Mouse (Mus musculus): ENCODE measurements around the gene Mgat2.
"Not testable (repeated sequence)": the region's sequence is repeated elsewhere in the genome, so short reads cannot be mapped to it uniquely, and the experiment has no call there.

Gene Mgat2

GRCm38 (mm10) chr12:69183583-69184308 lies at the start of gene Mgat2, which contains the start of gene Rpl36al:
TSS of gene Mgat2 (plus strand) at chr12:69184157.
TSS of gene Rpl36al (minus strand) at chr12:69184083.
- peak; percentile 100 for DNase-seq (ENCODE audit: low read depth)

DNA sequence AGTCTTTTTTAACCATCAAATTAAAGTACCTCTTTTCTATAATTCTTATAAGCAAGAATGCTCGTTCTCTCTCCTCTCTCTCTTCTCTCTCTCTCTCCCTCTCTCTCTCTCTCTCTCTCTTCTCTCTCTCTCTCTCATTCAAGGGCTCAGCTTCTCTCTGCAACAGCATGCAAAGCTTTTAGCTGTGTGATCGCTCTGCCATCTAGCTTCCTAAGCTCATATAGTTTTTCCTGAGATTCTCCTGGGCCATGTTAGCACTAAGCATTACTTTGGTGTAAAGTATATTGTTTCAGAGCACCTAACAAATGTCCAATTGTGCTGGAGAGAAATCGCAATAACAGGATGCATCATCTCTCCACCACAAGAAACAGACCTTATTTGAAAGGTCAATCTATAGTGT lies 44.8 kb upstream of the Mgat2 start:
- DNase-seq (ENCODE audit: low read depth), result no peak

GRCm38 (mm10) chr12:69139841-69140240 lies 44.1 kb upstream of the Mgat2 start:
- DNase-seq (ENCODE audit: low read depth), result no peak

- no peak for DNase-seq (ENCODE audit: low read depth)
These were observed 40.5 kb upstream of the Mgat2 start for GRCm38 (mm10) chr12:69143460-69143859.

- DNase-seq (ENCODE audit: low read depth), result no peak
These were observed 36.7 kb upstream of the Mgat2 start for GRCm38 (mm10) chr12:69147166-69147735.

DNA sequence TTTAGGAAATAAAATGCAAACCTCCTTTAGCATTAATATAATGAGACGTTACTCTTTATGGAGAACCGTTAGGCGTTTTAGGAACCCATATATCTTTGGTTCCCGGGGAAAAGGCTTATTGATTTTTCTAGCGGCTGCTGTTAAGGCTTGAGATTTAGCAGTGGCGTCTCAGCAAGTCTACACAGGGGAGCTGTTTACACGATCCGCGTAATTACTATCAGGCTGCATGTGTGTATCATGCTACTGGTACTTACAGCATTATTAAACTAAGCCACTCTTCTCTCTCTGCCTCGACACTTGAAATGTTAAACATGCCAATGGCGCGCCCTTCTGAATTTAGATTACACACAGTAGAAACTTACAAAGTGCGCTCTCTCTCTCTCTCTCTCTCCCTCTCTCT lies 33.9 kb upstream of the Mgat2 start:
- DNase-seq (ENCODE audit: low read depth), result no peak

GRCm38 (mm10) chr12:69155923-69156322 lies 28.0 kb upstream of the Mgat2 start:
- DNase-seq (ENCODE audit: low read depth), result no peak

DNA sequence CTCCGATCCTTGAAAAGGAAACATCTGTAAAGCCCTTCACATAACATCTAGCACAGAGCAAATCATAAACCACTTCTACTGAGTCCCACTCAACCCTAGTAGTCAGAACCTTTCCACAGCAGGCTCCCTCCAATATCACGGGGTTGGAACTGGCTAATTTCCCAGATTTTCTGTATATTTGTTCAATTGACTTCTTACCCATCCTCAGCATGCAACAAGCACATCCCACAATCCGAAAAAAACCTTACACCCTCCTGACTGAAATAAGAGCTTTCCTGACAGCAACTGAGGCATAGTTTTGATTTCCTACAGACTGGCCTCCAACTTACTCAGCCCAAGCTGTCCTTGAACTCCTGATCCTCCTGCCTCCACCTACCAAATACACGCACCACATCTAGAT lies 27.5 kb upstream of the Mgat2 start:
- no peak for DNase-seq (ENCODE audit: low read depth)

GRCm38 (mm10) chr12:69157107-69157506 lies 26.9 kb upstream of the Mgat2 start:
- DNase-seq (ENCODE audit: low read depth), result no peak

DNA sequence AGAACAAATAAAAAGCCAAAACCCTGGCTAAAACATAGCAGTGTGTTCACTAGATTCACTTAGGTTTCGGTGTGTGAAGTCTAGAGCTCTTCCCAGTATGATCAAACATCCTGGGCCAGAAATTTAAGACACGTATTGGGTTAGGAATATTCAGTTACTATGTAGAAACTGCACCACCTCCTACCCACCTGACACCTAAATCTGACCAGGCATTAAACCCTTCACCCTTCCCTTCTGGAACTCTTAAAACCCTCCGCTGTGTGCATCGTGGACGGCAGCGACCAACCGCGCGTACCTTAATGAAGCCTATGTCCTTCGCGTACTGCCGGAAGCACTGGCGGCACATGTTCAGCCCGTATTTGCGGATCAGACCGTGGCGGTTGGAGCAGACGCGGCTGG lies 25.6 kb upstream of the Mgat2 start:
- DNase-seq (ENCODE audit: low read depth), result peak; percentile 45

DNA sequence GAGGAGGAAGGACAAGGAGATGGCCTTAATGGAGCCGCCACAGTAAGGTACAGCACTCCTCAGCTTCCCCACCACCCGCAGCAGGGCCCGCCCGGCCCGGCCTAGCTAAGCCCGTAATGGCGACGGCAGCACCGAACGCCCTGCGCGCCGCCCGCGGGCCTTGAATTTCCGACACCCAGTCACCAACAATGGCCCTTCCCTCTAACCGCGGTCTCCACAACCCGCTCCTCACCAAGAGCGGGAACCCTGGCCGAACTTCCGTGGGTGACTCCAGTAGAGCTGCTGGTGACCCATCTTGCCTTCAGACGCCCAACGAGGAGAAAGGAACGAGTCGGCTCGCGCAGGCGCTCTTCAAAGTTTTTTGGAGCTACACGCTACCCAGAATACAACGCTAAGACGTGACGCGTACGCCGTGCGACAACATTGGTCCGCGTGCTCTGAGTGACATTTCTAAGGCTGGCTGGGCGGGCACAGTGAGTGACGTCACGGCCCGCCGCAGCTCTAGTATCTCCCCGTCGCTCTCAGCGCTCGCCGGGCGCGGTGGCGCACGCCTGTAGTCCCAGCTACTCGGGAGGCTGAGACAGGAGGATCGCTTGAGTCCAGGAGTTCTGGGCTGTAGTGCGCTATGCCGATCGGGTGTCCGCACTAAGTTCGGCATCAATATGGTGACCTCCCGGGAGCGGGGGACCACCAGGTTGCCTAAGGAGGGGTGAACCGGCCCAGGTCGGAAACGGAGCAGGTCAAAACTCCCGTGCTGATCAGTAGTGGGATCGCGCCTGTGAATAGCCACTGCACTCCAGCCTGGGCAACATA lies 25.0 kb upstream of the Mgat2 start, which contains the start of gene Rps29:
Rps29 (minus strand) TSS at position 422 of the 813 bp plus-strand sequence.
- peak; percentile 99 for DNase-seq (ENCODE audit: low read depth)

DNA sequence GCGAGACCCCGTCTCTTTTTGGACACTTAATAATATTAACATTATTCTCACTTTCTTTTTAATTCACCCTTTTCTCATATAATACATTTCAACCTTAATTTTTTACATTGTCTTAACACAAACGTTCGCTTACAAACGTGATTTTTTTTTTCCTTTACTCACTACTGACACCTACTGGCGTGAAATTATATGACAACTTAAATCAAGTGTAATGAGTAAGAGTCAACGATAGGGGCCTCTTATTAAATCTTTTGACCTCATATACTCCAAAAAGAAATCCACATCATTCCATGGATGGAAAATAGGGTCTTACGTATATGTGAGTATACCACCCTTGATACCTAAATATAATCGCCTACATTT lies 24.4 kb upstream of the Mgat2 start:
- peak; percentile 84 for DNase-seq (ENCODE audit: low read depth)

DNA sequence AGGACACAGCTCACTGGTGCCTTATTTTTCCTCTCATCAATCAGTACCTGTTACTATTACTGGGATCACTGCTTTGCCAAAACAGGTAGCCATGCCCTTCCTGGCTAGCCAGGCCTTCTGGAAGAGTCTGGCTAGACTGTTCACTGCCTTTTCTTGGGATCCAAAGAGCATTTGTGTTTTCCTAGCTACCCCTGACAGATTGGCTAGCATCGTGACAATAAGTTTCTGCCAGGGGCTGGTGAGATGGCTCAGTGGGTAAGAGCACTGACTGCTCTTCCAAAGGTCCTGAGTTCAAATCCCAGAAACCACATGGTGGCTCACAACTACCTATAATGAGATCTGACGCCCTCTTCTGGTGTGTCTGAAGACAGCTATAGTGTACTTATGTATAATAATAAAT lies 23.3 kb upstream of the Mgat2 start:
- DNase-seq (ENCODE audit: low read depth), result not testable (repeated sequence)

- not testable (repeated sequence) for DNase-seq (ENCODE audit: low read depth)
These were observed 20.4 kb upstream of the Mgat2 start for GRCm38 (mm10) chr12:69163586-69163985.

DNA sequence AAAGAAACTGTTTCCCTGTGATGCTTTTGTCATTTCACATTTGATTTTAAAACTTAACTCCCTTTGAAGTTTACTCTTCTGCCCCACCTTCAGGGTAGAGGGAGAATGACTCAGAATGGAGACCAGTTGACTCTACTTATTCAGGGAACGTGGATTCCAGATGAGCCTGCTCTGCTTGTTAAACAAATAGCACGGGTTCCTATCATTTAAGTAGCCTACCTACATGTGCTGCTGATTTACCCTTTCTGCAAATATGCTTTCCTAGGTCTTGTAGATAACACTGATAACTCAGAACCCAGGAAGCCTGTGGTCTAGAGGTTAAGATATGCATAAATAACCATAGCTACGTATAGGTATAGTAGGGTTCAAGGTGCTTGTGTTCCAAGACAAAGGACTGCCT lies 19.1 kb upstream of the Mgat2 start:
- DNase-seq (ENCODE audit: low read depth), result no peak

- DNase-seq (ENCODE audit: low read depth), result not testable (repeated sequence)
These were observed 16.9 kb upstream of the Mgat2 start for GRCm38 (mm10) chr12:69166861-69167581.

GRCm38 (mm10) chr12:69167656-69168460 lies 16.1 kb upstream of the Mgat2 start:
- no peak for DNase-seq (ENCODE audit: low read depth)

DNA sequence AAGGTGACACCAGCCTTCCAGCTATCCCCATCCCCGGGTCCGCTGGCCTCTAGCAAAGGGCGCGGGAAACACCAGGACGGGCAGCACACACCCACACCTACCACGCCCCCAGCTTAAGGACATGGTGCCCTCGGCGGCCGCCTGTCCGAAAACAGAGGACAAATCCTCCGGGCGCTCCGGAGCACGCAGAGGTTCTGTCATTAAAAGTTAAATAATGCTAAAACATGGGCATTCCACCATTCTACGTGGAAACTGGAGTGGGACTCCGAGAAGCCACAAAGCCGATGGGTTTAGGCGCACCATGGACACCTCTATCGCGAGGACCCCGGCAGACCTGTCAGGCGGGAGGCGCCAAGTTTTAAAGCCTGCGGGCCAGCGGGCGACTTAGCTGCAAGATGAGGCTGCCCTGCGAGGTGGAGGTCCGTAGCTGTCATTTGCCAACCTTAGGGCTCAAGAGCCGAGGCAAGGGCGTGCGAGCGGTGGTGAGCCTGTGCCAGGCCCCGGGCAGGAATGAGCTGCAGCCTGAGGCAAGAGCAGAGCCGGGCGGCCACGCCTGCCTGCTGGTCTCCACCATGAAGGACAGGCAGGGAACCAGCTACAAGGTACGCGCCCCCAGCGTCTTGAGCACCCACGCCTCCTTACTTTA lies 15.4 kb upstream of the Mgat2 start, which contains the start of gene Lrr1:
Lrr1 (plus strand) TSS at position 354 of the 646 bp plus-strand sequence.
- DNase-seq (ENCODE audit: low read depth), result peak; percentile 89

DNA sequence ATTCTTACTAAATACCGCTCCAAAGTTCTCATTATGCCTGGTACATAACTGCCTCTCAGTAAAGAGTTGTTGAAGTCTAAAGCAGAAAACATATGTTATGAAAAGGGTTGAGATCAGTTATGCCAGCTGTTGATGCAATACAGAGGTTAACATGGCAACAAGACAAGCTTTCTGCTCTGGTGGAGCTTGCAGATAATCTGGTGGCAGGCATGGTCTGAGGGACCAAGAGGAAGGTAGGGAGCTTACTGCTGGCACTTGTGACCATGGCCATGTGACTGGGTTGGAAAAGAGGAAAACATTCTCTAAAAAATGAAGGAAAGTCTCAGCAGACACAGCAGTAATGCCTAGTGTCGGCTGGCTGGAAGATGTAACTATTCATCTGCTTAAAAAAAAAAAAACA lies 12.7 kb upstream of the Mgat2 start:
- no peak for DNase-seq (ENCODE audit: low read depth)

DNA sequence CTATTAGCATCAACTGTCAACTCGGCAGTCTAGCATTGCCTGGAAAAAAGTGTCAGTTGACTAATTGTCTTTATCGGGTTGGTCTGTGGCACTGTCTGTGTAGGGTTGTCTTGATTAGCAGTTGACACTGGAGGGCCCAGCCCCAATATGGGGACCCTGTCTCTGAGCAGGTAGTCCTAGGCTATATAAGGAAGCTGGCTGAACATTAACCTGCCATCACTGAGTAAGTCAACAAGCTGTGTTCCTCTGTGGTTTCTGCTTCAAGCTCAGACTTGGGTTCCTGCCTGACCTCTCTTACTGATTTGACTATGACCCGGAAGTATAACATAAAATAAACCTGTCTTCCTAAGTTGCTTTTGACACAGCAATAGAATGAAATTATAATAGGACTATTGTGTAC lies 8.0 kb upstream of the Mgat2 start:
- DNase-seq (ENCODE audit: low read depth), result no peak

DNA sequence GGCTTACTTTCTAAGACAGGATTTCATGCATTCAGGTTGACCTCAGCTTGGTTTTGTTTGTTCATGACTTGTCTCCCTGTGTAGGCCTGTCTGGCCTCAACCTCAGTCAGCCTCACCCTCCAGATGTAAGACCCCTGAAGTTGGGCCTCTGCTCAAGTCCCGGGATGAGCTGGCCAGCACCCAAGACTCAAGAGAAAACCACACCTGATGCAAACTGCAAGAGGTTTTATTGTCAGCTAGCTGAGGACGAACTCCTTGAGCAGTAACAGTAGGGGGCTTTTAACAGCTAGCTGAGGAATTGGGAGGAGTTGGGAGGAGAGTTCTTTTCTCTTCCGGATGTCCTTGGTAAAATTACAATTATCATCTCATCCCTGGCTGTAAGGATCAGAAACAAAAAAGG lies 6.4 kb upstream of the Mgat2 start:
- DNase-seq (ENCODE audit: low read depth), result no peak

All from NIH3T3 (cell line).